In the genomic region with DNA sequence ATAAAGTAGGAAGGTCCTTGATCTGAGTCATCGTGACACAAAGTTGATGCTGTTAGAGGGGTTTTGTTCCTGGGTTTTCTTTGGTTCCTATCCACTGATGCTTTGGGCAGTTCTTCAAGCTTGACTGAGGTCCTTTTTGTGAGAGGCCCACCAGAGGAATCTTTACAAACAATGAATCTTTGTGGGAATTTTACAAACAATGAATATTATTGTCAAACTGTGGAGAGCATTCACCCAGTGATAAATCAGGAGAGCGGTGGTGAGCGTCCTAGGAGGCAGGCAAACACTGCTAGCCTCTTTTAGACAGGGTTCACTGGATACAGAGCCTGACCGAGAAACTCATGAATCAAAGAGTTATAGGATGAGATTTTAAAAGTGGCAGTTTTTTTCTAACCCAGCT, we compare ENCODE assay signal across 19 mouse cellular contexts.
DNase-seq lines count a peak whose midpoint lies in the region; ATAC-seq lines count a peak whose summit lies in the region.
"Had no signal": no experiment of that assay in that cellular context is flagged by ENCODE, and none has a peak within 500 bp of the region (broad histone marks: within the 10 kb centered on the region; RNA-seq: fewer than 3 reads in every experiment).

No protein-coding gene starts in this region.

- DNase-seq in frontal cortex, postnatal 10 days (ENCODE audit: low spot score in 2 of 2) = no peak
- peak; percentile 29 for DNase-seq in embryo, embryonic 10.5 days (ENCODE audit: low spot score)
- DNase-seq in retina, embryonic 14.5 days (ENCODE audit: low spot score) = peak; percentile 71
- no peak for DNase-seq in ovary, postnatal 10 days (ENCODE audit: low spot score)
- no peak for DNase-seq in c-Kit-positive CD71-positive TER-119-positive erythroid progenitor cells, embryonic 14.5 days (ENCODE audit: low spot score)
- DNase-seq: adrenal gland, adult 8-10 months; adrenal gland, postnatal 25 days; cerebellum, adult 18-20 months; cerebellum, adult 9-10 months; cerebellum, postnatal 14 days; gastrocnemius, postnatal 25 days; heart, adult 2 months; kidney, adult 2 months had no signal

- peak; percentile 87 for ATAC-seq in frontal cortex, adult (ENCODE audit: low TSS enrichment)
- ATAC-seq: activated CD4-positive, CD25-positive, alpha-beta regulatory T cell, adult 4 months; CD4-positive, CD25-positive, alpha-beta regulatory T cell, adult 4 months; forebrain, embryonic 13.5 days; forebrain, embryonic 16.5 days; intestine, postnatal 0 days had no signal

Comparison
In these comparisons a context has a peak if more than half of its experiments do, and no peak if none do; other contexts are left out.
1. DNase-seq: peak in embryo, embryonic 10.5 days (single experiment) and retina, embryonic 14.5 days (single experiment); none in frontal cortex, postnatal 10 days (0 of 2), ovary, postnatal 10 days (single experiment) and c-Kit-positive CD71-positive TER-119-positive erythroid progenitor cells, embryonic 14.5 days (single experiment).